Mouse (Mus musculus): ENCODE measurements around the gene Rnf19b. TPM values are rescaled to one million over a fixed set of nuclear protein-coding genes. Genes with fewer than 3 reads are reported as not detected.

Gene Rnf19b
- total RNA-seq, 1 experiment = 66.7 TPM

DNA sequence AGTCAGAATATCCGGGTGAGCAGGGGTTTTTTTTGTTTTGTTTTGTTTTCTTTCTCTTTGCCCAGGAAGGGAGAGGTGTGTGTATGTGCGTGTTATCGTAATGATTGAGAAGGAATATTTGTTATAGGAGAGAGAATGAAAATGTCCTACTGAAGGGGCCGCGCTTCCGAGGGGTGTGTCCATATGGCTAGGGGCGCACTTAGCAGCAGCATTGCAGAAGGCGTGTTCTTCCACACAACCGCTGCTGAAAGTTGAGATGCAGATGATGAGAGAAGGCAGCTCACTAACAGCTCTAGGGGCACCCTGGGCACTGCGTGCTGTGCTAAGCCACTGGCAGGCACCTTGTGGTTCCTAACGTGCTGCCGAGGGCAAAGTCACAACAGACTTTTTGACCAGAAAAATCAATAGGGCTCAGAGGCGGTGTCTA, 1.1 kb downstream of the Rnf19b start:
- DNase-seq (ENCODE audit: low read depth, low spot score) = no peak
- Histone ChIP-seq H3K9ac (ENCODE audit: insufficient read depth, low read depth, low read length, poor library complexity, severe bottlenecking) (peak overlapping the region; percentile 84; the same call in 1 of the 2 replicates), H3K9me3 (ENCODE audit: control insufficient read depth, insufficient read depth, low read depth, low read length) (no peaks in the 10 kb centered on the region), H3K27ac (ENCODE audit: insufficient read depth, low read depth, low read length, poor library complexity, severe bottlenecking) (no peak overlapping the region), H3K4me3 (ENCODE audit: insufficient read depth in 1 of 2, low read depth in 1 of 2, low read length in 2 of 2, poor library complexity in 1 of 2, severe bottlenecking in 1 of 2) (peak overlapping the region; percentile 77 to 91), H3K36me3 (ENCODE audit: control insufficient read depth, insufficient read depth, low read length, poor library complexity, severe bottlenecking) (no peaks in the 10 kb centered on the region; the same call in 1 of the 2 replicates), H3K4me1 (ENCODE audit: control insufficient read depth in 2 of 2, insufficient read depth in 2 of 2, low read length in 2 of 2, poor library complexity in 1 of 2) (peaks cover 2 to 8% of the 10 kb centered on the region in 2 experiments)
- no peak for TF ChIP-seq MAFK (IDR thresholded peaks at IDR 0.05; ENCODE audit: insufficient read depth, low read depth, low read length)
- TF ChIP-seq ZC3H11A (IDR thresholded peaks at IDR 0.05; ENCODE audit: borderline replicate concordance, low read depth, low read length) = no peak
- TF ChIP-seq HCFC1 (IDR thresholded peaks at IDR 0.05; ENCODE audit: borderline replicate concordance, insufficient read depth, low read length) = no peak
- no peak for TF ChIP-seq ZNF384 (IDR thresholded peaks at IDR 0.05; ENCODE audit: low read depth, low read length)
- no peak for TF ChIP-seq CHD2 (IDR thresholded peaks at IDR 0.05; ENCODE audit: low read depth, low read length)
- in situ Hi-C loops (cut with MboI; ENCODE audit: low sequenced_read_pairs in 2 of 2, unreplicated experiment in 2 of 2) = no loop called here

DNA sequence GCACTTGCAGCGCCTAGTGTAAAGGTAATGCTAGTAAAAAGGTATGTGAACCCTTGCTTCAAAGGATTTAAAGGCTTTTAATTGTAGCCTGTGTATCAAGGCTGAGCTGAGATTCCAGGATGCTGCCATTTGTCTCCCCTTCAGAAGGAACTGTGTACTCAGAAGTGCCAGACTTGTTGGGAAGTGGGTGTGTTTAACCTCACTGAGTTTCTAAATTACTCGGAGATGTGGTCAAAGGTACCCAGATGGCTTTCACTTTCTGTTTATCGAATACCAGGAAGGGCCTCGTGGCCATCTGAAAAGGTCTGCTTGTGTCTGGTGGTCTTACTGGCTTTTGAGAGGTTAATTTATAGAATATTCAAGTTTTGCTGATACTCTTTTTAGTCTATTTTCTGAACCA, 1.9 kb downstream of the Rnf19b start:
- DNase-seq (ENCODE audit: low read depth, low spot score) = no peak

DNA sequence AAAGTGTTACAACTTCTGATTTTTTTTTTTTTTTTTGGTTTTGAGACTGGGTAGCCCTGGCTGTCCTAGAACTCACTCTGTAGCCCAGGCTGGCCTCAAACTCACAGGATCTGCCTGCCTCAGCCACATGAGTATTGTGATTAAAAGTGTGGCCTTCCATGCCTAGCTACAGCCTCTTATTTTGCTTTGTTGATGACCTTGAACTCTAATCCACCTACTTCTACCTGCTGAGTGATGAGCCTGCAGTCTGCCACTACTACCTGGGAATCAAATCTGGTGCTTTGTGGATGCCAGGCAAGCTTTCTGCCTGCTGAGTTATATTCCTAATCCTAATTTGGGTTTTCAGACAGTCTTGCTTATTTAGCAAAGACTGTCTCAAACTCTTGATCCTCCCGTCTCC, 3.4 kb downstream of the Rnf19b start:
- in situ Hi-C loops (cut with MboI; ENCODE audit: low sequenced_read_pairs in 2 of 2, unreplicated experiment in 2 of 2) = no loop called here
- TF ChIP-seq MAFK (IDR thresholded peaks at IDR 0.05; ENCODE audit: insufficient read depth, low read depth, low read length) = no peak
- Histone ChIP-seq H3K9ac (ENCODE audit: insufficient read depth, low read depth, low read length, poor library complexity, severe bottlenecking) (no peak overlapping the region), H3K27ac (ENCODE audit: insufficient read depth, low read depth, low read length, poor library complexity, severe bottlenecking) (no peak overlapping the region; the same call in 1 of the 2 replicates), H3K4me3 (ENCODE audit: insufficient read depth in 1 of 2, low read depth in 1 of 2, low read length in 2 of 2, poor library complexity in 1 of 2, severe bottlenecking in 1 of 2) (no peak overlapping the region), H3K36me3 (ENCODE audit: control insufficient read depth, insufficient read depth, low read length, poor library complexity, severe bottlenecking) (no peaks in the 10 kb centered on the region), H3K9me3 (ENCODE audit: control insufficient read depth, insufficient read depth, low read depth, low read length) (no peaks in the 10 kb centered on the region), H3K4me1 (ENCODE audit: control insufficient read depth in 2 of 2, insufficient read depth in 2 of 2, low read length in 2 of 2, poor library complexity in 1 of 2) (peaks cover 4 to 8% of the 10 kb centered on the region in 2 experiments)
- DNase-seq (ENCODE audit: low read depth, low spot score) = no peak

More for the DNA sequence above, 1.9 kb downstream of the Rnf19b start:
- H3K36me3 ChIP-seq (ENCODE audit: control insufficient read depth, insufficient read depth, low read length, poor library complexity, severe bottlenecking) = no peaks in the 10 kb centered on the region
- H3K27ac ChIP-seq (ENCODE audit: insufficient read depth, low read depth, low read length, poor library complexity, severe bottlenecking) = no peak overlapping the region
- no peak overlapping the region for H3K9ac ChIP-seq (ENCODE audit: insufficient read depth, low read depth, low read length, poor library complexity, severe bottlenecking)
- H3K9me3 ChIP-seq (ENCODE audit: control insufficient read depth, insufficient read depth, low read depth, low read length) = no peaks in the 10 kb centered on the region
- H3K4me1 ChIP-seq (ENCODE audit: control insufficient read depth in 2 of 2, insufficient read depth in 2 of 2, low read length in 2 of 2, poor library complexity in 1 of 2) = peaks cover 2 to 8% of the 10 kb centered on the region in 2 experiments
- in situ Hi-C loops (cut with MboI; ENCODE audit: low sequenced_read_pairs in 2 of 2, unreplicated experiment in 2 of 2) = no loop called here
- no peak for TF ChIP-seq ZC3H11A (IDR thresholded peaks at IDR 0.05; ENCODE audit: borderline replicate concordance, low read depth, low read length)
- TF ChIP-seq ZNF384 (IDR thresholded peaks at IDR 0.05; ENCODE audit: low read depth, low read length) = no peak
- TF ChIP-seq MAFK (IDR thresholded peaks at IDR 0.05; ENCODE audit: insufficient read depth, low read depth, low read length) = no peak
- TF ChIP-seq HCFC1 (IDR thresholded peaks at IDR 0.05; ENCODE audit: borderline replicate concordance, insufficient read depth, low read length) = no peak
- no peak for TF ChIP-seq CHD2 (IDR thresholded peaks at IDR 0.05; ENCODE audit: low read depth, low read length)
- H3K4me3 ChIP-seq (ENCODE audit: insufficient read depth in 1 of 2, low read depth in 1 of 2, low read length in 2 of 2, poor library complexity in 1 of 2, severe bottlenecking in 1 of 2) = no peak overlapping the region

GRCm38 (mm10) chr4:129062281-129063075, 4.4 kb downstream of the Rnf19b start:
- TF ChIP-seq HCFC1 (IDR thresholded peaks at IDR 0.05; ENCODE audit: borderline replicate concordance, insufficient read depth, low read length) (no peak), ZC3H11A (IDR thresholded peaks at IDR 0.05; ENCODE audit: borderline replicate concordance, low read depth, low read length) (no peak), CHD2 (IDR thresholded peaks at IDR 0.05; ENCODE audit: low read depth, low read length) (no peak), ZNF384 (IDR thresholded peaks at IDR 0.05; ENCODE audit: low read depth, low read length) (no peak), MAFK (IDR thresholded peaks at IDR 0.05; ENCODE audit: insufficient read depth, low read depth, low read length) (no peak)
- Histone ChIP-seq H3K9me3 (ENCODE audit: control insufficient read depth, insufficient read depth, low read depth, low read length) (no peaks in the 10 kb centered on the region), H3K27ac (ENCODE audit: insufficient read depth, low read depth, low read length, poor library complexity, severe bottlenecking) (no peak overlapping the region), H3K4me1 (ENCODE audit: control insufficient read depth in 2 of 2, insufficient read depth in 2 of 2, low read length in 2 of 2, poor library complexity in 1 of 2) (peaks cover 5 to 8% of the 10 kb centered on the region in 2 experiments), H3K4me3 (ENCODE audit: insufficient read depth in 1 of 2, low read depth in 1 of 2, low read length in 2 of 2, poor library complexity in 1 of 2, severe bottlenecking in 1 of 2) (no peak overlapping the region), H3K9ac (ENCODE audit: insufficient read depth, low read depth, low read length, poor library complexity, severe bottlenecking) (no peak overlapping the region), H3K36me3 (ENCODE audit: control insufficient read depth, insufficient read depth, low read length, poor library complexity, severe bottlenecking) (no peaks in the 10 kb centered on the region)
- in situ Hi-C loops (cut with MboI; ENCODE audit: low sequenced_read_pairs in 2 of 2, unreplicated experiment in 2 of 2) = no loop called here
- DNase-seq (ENCODE audit: low read depth, low spot score) = no peak

Measured in ES-E14 (cell line).